Mouse (Mus musculus): ENCODE data around the gene Paf1.
"Not testable (repeated sequence)": the region's sequence is repeated elsewhere in the genome, so short reads cannot be mapped to it uniquely, and the experiment has no call there.

Gene Paf1

DNA sequence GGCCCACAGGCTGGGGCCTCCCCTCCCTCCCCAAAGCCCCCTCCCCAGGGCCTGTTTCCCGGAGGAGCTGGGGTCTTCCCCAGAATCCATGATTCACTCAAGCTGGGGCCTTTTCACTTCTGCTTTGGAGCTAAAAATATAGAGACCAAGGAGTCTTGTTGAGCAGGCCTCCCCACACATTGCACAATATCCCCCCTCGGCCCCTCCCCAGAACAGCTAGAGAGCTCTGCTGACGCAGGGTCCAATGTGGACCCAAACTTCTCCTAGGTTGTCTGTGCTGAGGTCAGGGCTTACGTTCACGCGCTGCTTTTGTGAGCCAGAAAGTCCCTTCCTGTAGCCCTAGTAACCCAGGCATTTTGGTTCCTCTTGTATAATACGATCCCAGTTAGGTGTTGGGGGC is 6.7 kb upstream of the Paf1 start:
- DNase-seq, result no peak

DNA sequence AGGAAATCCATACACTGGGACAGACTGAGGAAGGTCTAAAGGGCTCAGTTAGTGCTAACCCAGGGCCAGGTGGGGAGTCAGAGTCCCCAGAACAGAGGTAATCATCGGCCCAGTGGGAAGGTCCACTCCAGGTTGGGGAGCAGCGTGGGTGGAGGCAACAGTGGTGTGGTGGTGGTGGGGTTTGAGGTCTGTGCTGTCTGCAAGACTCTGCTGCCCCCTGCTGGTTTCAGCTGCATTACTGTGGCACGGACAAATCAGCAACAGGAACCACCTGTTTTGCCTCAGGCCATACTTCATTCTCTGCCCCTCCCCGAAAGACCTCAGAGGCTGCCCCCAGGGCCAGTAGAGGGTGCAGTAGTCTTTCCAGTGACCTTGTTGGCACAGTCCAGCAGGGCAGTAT is 6.3 kb upstream of the Paf1 start:
- DNase-seq, result peak; percentile 93

DNA sequence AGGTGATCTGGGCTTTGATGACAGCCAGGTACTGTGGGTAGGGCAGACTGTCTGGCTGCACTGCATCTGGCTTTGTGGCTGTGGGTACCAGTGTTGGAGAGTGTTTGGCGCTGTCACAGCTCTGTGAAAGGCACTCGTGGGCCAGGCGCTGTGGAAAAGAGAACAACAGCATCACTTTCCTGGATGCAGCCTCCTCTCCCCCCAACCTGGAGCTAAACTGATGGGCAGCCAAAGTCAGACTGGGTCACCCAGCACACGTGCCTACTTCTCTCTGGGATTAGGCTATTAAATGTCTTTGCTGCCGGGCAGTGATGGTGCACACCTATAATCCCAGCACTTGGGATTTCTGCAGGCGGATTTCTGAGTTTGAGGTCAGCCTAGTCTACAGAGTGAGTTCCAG is 5.9 kb upstream of the Paf1 start:
- DNase-seq, result not testable (repeated sequence)

DNA sequence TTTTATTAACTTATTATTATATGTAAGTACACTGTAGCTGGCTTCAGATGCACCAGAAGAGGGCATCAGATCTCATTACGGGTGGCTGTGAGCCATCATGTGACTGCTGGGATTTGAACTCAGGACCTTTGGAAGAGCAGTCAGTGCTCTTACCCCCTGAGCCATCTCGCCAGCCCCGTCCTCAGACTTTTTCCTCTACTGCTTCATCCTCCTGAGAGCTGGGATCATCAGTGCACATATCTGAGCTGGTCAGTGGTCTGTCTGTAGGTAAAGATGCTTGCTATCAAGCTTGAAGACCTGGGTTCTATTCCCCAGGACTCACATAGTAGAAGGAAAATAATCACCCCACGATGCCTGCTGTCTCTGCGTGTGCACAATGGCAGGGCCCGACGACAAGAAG is 5.4 kb upstream of the Paf1 start:
- DNase-seq, result not testable (repeated sequence)

DNA sequence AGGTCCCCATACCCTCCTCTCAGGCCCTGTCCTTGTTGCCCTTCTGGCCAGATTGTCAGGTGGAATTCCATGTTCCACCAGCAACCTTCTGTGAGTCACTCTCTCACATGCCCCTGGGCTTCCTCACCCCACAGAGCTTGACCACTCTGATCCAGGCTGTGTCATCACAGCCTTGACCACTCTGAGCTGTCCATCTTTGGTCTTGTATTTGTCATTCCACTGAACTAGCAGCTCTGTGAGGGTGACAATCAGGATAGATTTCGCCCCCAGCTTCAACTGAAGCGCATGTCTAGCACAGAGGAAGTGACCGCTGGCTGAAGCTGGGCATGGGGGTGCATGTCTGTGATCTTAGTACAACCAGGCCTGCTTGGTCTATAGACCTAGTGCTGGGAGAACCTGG is 2.4 kb upstream of the Paf1 start:
- no peak for DNase-seq

DNA sequence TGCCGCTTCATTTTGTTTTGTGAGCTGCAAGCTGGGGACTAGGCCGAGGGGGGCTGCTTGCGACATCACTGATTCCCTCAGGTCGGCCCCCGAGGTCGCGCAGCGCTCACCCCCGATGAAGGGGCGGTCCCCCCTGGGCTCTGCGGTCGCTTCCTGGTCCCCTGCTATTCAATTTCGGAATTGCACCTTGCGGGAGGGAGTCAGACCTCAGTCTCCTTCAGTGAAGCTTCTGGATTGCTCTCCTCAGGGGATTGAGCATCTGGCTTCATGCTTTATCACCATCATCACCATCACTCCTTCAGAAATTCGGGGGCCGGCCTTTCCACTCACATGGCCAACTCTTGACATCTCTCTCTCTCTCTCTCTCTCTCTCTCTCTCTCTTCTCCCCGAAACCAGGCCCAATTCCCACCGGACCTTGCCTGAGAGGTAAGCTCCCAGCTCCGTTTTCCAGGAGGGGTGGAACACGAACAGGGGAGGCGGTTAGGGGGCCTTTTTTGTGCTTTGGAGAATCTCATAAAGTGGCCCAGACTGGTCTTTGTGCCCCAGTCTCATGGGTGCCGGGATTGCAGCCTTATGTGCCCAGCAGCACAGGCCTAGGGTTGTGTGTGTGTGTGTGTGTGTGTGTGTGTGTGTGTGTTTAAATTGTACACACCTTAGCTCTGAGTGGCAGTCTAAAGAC is 661 bp downstream of the Paf1 start:
- DNase-seq, result no peak

DNA sequence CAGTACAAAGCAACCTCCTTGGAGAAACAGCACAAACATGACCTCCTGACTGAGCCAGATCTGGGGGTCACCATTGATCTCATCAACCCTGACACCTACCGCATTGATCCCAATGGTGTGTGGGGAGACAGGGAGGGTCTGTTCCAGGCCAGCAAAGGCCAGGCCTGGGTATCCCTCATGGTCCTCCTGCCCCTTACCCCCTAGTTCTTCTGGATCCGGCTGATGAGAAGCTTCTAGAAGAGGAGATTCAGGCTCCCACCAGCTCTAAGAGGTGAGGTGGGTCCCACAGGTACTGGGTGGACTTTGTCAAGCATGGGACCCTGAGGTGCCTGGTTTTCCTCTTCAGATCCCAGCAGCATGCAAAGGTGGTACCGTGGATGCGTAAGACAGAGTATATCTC is 2.7 kb downstream of the Paf1 start:
- DNase-seq, result no peak

DNA sequence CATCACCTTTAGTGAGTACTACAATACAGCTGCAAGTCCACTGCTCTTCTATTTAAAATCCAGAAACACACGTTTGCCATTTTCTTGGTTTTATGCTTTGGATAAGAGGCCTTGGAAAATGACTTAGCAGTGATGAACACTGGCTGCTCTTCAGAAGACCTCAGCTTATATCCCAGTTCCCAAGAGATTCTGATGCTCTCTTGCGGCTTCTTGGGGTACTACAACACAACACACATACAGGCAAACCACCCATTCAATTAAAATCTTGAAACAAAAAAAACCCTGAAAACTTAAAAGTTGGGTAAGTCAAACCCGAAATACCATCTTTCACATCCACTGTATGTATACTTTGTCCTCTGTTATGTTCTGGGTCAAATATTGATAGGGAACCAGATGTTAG is 5.2 kb downstream of the Paf1 start:
- DNase-seq, result no peak

DNA sequence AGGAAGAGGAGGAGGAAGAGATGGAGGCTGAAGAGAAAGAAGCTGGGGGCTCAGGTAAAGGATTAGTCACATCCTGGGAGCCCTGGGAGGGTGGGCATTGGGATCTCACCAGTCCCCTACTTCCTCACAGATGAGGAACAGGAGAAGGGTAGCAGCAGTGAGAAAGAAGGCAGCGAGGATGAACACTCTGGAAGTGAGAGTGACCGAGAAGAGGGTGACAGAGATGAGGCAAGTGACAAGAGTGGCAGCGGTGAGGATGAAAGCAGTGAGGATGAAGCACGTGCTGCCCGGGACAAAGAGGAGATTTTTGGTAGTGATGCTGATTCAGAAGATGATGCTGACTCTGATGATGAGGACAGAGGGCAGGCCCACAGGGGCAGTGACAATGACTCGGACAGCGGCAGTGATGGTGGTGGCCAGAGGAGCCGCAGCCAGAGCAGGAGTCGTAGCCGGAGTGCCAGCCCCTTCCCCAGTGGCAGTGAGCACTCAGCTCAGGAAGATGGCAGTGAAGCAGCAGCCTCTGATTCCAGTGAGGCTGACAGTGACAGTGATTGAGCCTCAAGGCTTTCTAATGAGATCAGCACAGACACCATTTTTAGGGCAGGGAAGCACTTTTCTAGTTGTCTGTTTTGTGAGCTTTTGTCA is 6.1 kb downstream of the Paf1 start:
- no peak for DNase-seq

DNA sequence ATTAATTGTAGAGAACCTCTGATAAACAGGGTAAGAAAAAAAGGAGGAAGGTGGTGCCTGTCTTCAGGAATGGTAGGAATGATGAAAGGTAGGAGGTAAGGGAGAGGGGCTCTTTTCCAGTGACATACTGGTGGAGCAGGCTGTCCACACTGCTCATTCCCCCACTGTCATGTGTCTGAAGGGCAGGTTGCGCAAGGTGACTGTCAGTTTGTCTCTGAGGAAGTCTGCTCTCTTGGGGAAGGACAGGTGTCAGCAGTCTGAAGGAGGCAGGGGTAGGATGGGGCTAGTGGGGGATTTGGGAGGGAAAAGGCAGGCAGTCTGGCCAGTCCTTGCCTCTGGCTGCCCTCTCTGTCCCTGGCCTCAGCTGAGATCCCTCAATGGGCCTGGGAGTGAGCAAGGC is 8.3 kb downstream of the Paf1 start:
- DNase-seq, result no peak

DNA sequence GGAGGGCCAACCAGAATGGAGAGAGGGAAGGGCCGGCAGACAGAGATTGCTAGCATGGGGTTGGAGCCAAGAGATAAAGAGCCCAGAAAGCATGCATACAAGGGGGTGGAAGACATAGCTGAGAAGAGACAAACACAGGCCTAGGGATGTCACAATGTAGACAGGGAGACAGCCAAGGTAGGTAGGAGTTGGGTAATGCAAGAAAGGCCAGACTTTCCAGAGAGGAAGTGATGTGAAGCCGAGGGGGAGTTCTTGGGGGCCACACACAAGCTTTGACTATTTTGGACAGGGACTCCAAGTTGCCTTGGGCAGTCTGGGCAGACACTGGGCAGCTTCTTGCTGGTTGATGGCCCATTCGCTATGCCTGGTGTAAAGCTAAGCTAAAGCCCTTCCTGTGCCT is 9.2 kb downstream of the Paf1 start:
- no peak for DNase-seq

DNA sequence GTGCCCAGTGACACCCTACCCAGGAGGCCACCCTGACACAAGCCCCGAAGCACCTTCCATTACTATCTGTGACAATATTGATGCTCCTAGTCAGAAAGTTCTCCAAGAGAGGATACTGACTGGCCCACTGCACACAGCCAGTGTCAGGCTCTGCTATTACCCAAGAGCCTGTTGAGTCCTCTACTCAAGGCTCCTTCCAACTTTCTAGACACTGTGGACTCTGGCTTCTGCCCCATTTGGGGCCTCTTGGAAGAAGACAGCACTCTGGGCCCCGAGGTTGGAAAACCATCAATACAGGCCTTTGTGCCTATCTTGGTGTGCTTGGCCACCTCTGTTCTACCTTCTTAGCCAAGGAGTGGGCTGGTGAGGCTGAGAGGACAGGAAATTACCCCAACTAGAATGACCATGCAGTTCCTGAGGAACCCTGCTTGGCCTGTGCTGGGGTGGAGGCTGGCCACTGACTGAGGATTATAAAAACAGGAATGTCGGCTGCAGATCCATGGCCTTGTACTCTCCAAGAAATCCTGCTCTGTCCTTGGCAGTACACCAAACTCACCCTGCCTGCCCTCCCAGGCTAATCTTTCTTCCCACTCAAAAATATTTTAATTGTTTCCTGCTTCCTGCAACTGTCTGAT is 18.2 kb downstream of the Paf1 start:
- no peak for DNase-seq

DNA sequence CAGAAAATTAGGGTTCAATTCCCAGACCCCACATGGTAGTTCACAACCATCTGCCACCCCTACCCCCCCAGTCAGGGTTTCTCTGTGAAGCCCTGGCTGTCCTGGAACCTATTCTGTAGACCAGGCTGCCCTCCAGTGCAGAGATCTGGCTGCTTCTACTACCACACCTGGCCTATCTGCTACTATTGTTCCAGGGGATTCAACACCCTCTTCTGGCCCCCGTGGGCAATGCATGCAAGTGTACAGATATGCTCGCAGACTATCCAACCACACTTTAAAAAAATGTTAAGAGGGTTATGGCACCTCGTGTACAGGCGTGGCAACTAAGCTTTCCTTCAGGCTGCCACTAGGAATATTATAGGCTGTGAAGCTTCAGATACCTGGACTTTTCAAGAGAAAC is 20.1 kb downstream of the Paf1 start:
- DNase-seq, result no peak

DNA sequence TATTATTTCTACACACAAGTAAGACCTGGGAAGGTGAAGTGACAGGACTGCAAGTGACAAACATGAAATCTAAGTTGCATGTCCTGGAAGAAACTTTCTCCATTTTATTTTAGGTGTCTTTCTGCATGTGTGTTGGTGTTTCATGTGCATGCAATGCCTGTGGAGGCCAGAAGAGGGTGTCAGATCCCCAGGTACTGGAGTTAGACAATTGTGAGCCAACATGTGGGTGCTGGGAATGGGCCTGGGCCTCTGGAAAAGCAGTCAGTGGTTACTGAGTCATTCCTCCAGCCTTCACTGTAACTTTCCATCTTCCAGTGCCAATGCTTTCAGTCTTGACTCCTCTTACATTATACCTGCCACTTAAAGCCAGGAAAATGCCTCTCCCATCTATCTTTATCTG is 24.6 kb downstream of the Paf1 start:
- no peak for DNase-seq

DNA sequence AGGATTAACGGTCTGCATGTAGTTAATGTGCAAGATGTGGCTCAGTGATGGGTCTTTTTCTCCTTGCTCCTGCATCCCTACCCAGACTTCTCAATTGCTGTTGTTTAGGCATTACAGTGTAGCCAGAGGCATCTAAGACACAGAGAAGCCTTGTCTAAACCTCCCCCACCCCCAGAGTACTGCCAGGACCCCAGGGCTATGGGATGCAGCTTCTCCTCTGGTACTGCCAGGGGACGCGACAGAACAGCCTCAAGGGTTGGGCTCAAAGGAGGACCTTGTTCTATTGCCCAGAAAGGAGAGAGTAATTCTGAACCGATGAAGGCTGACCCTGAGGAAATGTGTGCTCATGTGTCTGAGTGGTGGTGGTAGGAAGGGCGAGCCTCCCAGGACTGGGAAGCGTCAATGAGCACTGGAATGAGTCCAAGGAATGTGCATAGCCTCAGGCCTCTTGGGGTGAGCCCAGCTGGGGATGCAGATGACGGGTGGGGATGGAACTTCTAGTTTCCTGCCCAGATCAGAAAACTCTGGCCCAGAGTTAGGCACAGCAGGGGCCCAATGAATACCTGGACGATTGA is 25.4 kb downstream of the Paf1 start:
- DNase-seq, result no peak

DNA sequence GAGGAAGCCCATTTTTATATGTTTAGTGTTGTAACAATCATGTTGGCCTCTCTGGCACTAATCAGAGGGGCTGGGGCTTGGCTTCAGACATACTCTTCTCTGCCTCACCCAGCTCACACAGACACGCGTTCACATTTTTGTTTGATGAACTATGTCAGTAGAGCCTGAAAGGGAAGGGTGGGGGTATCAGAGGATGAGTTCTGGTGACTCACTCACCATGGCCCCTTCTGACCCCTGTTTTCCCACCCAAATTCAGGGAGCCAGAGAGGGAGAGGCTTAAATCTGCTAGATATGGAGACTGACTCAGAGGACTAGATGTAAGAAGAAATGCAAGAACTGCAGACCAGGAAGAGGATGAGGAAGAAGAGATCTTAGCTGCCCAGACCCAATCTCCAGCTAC is 26.7 kb downstream of the Paf1 start:
- DNase-seq, result no peak

DNA sequence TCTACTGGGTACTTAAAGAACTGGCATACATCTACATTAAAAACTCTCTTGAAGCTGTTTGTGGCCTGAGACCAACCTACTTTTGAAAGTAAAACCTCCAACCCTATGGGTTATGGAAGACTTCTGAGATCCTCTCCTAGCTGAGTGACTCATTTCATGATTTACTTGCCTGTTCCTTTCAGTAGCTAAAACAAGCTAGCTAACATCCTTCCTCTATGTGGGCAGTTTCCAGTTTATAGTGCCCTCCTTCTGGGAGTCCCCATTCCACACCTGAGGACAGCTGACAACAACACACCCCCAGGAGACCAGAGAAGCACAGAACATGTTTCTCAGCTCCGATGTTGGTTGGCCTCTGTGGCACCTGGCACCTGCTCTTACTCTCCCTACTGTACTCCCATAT is 30.3 kb downstream of the Paf1 start:
- no peak for DNase-seq

DNA sequence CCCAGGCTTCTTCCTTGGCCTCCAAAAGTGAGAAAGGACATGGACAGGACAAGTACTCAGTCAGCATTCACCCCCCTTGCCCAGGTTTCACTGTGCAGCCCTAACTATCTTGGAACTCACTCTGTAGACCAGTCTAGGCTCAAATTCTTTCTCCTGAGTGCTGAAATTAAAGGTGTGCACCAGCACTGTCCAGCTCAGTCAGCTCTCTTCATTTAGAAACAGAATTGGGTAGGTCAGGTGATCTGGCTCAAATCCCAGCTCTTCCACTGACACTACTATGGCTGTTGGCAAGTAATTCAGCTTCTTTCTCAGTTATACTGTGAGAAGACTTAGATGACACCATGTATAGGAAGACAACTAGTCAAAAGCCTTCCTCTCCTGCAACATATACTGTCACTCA is 35.0 kb downstream of the Paf1 start:
- no peak for DNase-seq

DNA sequence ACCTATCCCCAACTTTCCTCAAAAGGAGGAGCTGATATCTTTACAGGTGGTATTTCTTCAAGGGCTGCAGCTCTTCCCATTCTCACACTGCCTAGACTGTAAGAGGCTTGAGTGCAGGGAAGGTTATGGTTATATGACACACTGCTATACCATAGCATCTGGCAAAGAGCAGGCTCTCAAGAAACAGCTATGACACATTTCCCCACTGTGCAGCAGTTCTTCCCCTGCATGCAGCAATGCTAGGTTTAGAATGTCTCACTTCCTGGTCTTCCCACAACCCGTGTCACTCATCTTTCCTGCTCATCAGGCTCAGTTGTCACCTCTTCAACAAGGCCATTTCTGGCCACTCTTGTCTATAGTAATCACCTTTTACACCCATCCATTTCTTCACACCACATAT is 37.8 kb downstream of the Paf1 start:
- DNase-seq, result no peak

DNA sequence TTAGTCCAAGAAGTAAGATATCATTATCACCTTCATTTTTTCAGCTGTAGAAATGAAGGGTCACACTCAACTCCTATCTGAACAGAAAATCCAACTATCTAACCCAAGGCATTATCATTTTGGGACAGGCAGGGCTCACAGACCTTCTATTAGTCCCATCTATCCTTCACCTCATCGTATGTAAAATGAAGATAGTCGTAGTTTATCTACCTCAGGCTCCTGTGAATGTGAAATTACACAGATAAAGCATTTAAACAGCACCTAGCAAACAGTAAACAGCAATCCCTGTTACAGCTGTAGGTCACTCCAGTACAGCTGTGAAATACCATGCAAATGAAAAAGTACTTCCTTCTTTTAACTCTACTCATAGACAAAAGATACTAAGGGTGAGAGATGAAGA is 39.5 kb downstream of the Paf1 start:
- no peak for DNase-seq

DNA sequence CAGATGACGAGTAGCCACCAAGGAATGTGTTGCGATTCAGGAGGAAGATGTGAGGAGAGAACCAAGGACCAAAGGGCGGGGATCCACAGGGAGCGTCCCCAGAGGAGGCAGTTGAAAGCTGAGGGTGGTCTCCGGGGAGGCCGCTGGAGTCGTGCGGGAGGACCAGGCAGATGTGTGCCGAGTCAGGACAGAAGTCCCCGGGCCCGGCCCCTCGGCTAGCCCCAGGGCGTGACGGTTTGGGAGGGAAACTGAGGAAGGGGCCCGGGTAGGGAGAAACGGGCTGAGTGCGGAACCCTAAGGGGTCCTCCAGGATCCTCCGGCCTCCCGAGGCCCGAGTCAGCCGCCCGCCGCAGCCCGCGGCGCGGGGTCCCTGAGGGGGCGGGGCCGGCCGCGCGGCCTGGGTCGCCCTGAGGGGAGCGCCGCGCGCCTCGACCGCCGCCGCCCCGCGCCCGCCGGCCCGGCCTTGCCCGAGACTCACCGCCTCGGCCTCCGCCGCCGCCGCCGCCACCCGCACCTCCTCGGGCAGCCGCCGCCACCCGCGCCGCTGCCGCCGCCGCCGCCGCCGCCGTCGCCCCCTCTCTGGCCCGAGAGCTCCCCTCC is 43.0 kb downstream of the Paf1 start:
- peak; percentile 41 for DNase-seq

DNA sequence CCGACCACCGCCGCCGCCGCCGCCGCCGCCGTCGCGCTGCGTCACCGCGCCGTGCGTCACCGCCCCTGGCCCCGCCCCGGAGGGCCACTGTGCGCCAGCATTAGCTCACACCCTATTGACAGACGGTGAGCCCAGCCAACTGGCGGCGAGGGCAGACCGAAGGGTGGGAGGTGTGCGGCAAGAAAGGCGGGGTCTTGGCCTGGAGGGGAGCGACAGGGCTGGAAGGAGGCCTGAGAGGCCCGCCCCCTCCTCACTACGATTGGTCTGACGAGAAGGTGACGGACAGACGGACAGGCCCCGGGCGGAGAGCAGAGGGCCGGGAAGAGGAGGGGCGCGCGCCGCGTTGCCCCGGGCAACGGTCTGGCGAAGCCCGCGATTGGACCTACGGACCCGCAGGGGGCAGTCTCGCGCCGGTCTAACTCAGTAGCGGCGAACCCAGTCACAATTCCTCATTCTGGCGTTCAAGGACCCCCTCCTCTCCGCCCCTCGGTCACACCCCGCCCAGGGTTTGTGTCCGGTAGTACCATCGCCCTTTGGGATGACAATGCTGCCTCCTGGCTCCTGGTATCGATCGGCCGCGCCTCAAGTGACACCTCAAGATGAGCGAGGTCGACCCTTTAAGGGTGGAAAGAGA is 43.6 kb downstream of the Paf1 start:
- DNase-seq, result peak; percentile 99

DNA sequence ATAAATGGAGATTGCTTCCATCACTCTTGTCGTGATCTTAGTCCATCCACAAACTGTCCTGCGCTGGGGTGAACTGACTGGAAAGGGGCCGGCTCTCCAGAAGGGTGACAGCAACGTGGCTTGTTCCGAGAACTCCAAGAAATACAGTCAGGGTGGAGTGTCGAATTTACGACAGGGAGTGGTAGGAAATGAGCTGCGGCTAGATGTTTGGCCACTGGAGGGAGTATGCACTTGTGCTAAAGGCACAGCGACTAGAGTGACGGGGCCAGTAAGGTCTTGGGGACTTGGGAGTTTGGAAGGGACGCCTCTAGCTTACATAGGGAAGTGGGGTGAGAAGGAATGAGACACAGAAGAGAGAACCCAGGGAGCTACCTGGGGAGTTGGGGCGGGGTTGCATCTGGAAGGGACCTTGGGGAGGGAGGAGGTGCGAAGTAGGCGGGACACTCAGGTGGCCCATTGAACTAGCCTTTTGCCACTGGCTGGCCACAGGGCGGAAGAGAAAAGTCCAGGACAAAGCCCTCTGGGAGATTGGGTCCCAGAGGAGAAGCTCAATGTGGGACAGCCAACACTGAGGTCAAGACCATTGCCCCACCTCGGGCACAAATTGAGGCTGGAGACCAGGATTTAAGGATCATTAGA is 44.3 kb downstream of the Paf1 start, which contains the start of gene Gmfg:
Gmfg (plus strand) TSS at position 516 of the 639 bp plus-strand sequence.
- DNase-seq, result peak; percentile 75
